Mouse (Mus musculus) colon, adult 2 months (tissue): ENCODE results near the gene Hcrtr1. TPM values are rescaled to one million over a fixed set of nuclear protein-coding genes. Genes with fewer than 3 reads are reported as not detected.

Experiments
- polyA plus RNA-seq: library from polyadenylated mRNA; depleted of rRNA; stranded (reverse); fragments of >200 nt; gene quantifications from 2 replicates; pipeline ENCODE4 v1.2.3, GENCODE M21; 2012; rRNA removed

Hcrtr1 gene
- 5.7 and 8.3 TPM in 2 replicates for polyA plus RNA-seq

DNA sequence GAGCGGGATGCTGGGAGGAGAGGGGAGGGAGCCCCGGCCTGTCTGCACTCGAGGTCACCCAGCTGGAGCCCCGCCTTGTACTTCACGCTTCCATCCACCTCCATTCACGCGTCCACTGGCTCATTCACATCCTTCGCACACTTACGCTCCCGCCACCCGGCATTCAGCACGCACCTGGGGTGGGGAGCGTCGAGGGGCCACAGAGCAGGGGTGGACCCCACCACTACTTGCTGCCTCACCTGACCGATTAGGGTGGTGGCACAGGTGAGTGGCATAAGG is at the start of gene Hcrtr1:
TSS of gene Hcrtr1 (minus strand) at position 146 of the 279 bp plus-strand sequence.

DNA sequence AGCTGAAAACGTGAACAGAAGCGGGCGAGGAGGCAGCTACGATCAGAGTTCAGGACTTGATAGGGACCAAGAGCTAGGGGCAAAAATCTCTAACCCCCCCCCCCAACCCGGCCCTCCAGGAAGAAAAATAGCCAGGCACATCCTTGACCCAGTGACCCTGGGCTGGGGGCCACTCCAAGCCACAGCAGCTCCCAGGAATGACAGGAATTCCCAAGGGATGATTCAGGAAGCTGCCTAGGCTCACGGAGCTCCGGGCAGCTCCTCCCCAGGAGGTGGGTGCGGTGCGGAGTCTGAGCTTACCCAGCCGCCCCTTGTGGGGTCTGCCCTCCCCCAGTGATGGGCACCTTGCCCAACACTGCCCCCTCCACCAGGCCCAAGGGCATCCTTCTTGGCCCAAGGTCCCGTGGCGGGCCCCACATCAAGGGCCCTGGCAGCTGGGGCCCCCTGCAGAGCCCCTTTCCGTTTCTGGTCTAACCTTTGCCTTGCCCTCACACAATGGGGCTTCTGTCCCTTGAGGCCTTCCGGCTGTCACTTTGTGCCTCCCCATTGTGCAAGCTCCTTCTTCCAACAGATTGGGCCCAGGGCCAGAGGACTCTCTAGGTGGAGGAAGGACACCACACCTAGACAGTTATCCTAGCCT is 36.0 kb upstream of the Hcrtr1 start, which contains the start of gene Tinagl1:
TSS of gene Tinagl1 (minus strand) at position 51 of the 640 bp plus-strand sequence.

DNA sequence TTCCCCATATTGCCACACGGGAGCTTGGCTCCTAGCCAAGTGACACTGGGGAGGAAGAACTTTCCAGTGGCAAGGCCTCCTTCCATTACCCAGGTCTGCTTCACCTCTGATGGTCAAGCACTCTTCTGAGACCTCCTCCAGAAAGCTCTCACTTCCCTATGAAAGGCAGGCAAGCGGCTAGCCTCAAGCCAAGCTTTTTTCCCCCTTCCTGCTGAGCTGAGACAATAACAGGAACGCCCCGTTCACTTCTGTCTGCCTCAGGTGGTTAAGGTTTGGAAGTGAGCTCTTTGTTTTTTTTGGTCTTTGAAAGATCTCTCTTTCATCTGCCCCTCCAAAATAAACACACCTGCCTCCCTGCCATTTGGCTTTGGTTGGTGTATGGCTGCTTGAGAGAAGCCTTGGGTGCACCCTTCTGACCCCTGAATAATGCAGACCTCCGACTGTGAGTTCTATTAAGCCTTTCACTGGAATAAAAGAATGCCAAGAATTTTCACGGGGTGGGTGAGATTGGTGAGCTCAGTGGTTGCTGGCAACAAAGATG is 37.0 kb downstream of the Hcrtr1 start, which contains the start of gene Pef1:
TSS of gene Pef1 (plus strand) at position 448 of the 541 bp plus-strand sequence.

Other genes with a start within 250 kb of the Hcrtr1 start
- not detected in 2 replicates for gene Spocd1, start 210.1 kb downstream of the Hcrtr1 start, polyA plus RNA-seq
- 5.6 and 10.3 TPM in 2 replicates for gene Adgrb2, start 154.5 kb downstream of the Hcrtr1 start, polyA plus RNA-seq
- gene Col16a1, start 91.5 kb downstream of the Hcrtr1 start, polyA plus RNA-seq, result 47.8 and 49.7 TPM in 2 replicates
- gene Pef1, start 36.8 kb downstream of the Hcrtr1 start, polyA plus RNA-seq, result 176 and 208 TPM in 2 replicates
- 287 and 335 TPM in 2 replicates for gene Tinagl1, start 35.8 kb upstream of the Hcrtr1 start, polyA plus RNA-seq
- gene Gm853, start 83.0 kb upstream of the Hcrtr1 start, polyA plus RNA-seq, result not detected in 2 replicates
- 482 and 721 TPM in 2 replicates for gene Serinc2, start 139.8 kb upstream of the Hcrtr1 start, polyA plus RNA-seq
- 2.3 and 2.4 TPM in 2 replicates for gene Fabp3, start 169.2 kb upstream of the Hcrtr1 start, polyA plus RNA-seq
- gene Gm10570, start 169.3 kb upstream of the Hcrtr1 start, polyA plus RNA-seq, result 0.29 TPM in 1 of 2 replicates, not detected in the other
- 19.2 and 23.7 TPM in 2 replicates for gene Zcchc17, start 220.6 kb upstream of the Hcrtr1 start, polyA plus RNA-seq
- gene Snrnp40, start 220.8 kb upstream of the Hcrtr1 start, polyA plus RNA-seq, result 26.0 and 27.8 TPM in 2 replicates